Mouse (Mus musculus): ENCODE measurements at regions not wholly inside any gene's neighbourhood (a gene's known extent, or its start where the extent isn't known, plus 50 kb on each side); places are given as distances from the start of the nearest gene placed in this dataset.

DNA sequence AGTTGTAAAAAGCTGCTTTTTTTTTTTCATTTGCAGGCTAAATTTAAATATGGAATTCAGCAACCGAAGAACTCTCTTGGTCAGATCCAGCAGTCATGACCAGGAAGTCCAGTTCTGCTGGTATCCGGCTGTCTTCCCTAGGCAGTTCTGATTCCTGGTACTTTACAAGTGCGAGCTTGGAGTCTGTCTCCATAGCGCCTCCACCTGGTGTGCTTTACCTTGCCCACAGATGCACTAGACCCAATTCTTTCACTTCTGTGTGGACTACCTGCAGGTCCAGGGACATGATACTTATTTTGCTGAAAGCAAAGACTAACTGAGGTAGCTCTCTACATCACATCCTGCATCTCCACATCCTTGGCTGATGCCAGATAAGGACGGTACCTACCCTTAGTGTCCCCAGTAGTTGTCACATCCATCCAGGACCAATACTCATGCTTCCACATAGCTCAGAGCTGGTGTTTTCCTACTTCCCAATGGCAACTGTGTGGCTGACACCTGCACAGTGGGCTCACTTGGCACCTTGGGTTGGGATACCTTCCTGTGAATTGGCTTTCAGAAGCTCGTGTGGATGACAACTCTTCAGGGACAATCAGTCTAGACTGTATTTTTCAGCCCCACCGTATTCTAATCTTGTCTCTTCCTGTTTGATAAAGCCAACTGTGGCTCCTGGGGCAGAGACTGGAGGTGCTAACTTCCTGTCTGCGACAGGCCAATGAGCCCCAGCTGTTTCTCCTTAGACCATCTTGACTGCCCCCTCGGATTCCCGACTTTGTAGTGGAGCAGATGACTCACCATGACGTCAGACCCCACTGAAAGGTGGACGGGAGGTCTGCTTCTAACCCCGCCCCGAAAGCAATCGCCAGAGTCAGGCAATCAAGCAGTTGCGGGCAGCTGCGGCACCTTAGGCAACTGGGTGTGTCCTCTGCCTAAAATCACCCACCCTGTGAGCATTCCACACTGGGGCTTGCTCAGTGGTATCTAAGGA, 69.1 kb upstream of the Foxo1 start:
- WGBS, result 50% methylated on average over 17 of the region's 17 CpGs
- peak overlapping the region; percentile 26 for H3K4me2 ChIP-seq (replicated peaks; ENCODE audit: low read depth, low read length)
- H3K27me3 ChIP-seq (ENCODE audit: control insufficient read depth, insufficient read depth, low read length), result no peaks in the 10 kb centered on the region
- no peaks in the 10 kb centered on the region for H3K36me3 ChIP-seq (ENCODE audit: control insufficient read depth, insufficient read depth, low read length)
- H3K9me3 ChIP-seq (ENCODE audit: control insufficient read depth, low read depth, low read length), result no peaks in the 10 kb centered on the region
- peaks cover 10% of the 10 kb centered on the region for H3K4me1 ChIP-seq (ENCODE audit: control insufficient read depth, insufficient read depth, low read length)
- H3K27ac ChIP-seq (ENCODE audit: low read length), result no peak overlapping the region
- no peak for ATAC-seq (ENCODE audit: insufficient number of reproducible peaks, insufficient read depth, low FRiP score, low read depth)
- H3K4me3 ChIP-seq (ENCODE audit: low read depth, low read length), result no peak overlapping the region
- H3K9ac ChIP-seq (replicated peaks; ENCODE audit: low read depth, low read length), result no peak overlapping the region

DNA sequence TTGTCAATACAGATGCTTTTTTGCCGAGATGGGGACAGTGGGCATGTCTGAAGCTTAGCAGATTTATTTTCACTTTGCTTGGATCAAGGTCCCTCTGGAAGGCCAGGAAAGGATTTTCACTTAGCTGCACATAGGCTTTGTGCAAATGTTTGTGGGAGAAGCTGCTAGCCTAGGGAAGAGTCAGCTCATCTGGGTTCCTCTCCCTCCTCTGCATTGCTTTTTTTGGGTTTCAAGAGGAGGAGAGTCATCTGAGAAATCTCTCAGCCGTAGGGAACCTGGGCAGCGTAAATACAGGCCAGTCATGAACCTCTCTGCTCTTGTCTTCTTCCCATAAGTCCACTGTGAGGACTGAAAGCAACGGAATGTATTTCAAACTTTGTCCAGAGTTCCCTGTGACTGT, 68.0 kb upstream of the Foxo1 start:
- Histone ChIP-seq H3K4me2 (replicated peaks; ENCODE audit: low read depth, low read length) (no peak overlapping the region), H3K9me3 (ENCODE audit: control insufficient read depth, low read depth, low read length) (0 out of 2 replicates have a peak, but pooled peaks cover 2% of the 10 kb centered on the region), H3K27ac (ENCODE audit: low read length) (no peak overlapping the region), H3K27me3 (ENCODE audit: control insufficient read depth, insufficient read depth, low read length) (no peaks in the 10 kb centered on the region), H3K4me3 (ENCODE audit: low read depth, low read length) (no peak overlapping the region), H3K9ac (replicated peaks; ENCODE audit: low read depth, low read length) (no peak overlapping the region), H3K4me1 (ENCODE audit: control insufficient read depth, insufficient read depth, low read length) (peaks cover 10% of the 10 kb centered on the region), H3K36me3 (ENCODE audit: control insufficient read depth, insufficient read depth, low read length) (no peaks in the 10 kb centered on the region)
- 59% methylated on average over 4 of the region's 4 CpGs for WGBS
- ATAC-seq (ENCODE audit: insufficient number of reproducible peaks, insufficient read depth, low FRiP score, low read depth), result no peak

DNA sequence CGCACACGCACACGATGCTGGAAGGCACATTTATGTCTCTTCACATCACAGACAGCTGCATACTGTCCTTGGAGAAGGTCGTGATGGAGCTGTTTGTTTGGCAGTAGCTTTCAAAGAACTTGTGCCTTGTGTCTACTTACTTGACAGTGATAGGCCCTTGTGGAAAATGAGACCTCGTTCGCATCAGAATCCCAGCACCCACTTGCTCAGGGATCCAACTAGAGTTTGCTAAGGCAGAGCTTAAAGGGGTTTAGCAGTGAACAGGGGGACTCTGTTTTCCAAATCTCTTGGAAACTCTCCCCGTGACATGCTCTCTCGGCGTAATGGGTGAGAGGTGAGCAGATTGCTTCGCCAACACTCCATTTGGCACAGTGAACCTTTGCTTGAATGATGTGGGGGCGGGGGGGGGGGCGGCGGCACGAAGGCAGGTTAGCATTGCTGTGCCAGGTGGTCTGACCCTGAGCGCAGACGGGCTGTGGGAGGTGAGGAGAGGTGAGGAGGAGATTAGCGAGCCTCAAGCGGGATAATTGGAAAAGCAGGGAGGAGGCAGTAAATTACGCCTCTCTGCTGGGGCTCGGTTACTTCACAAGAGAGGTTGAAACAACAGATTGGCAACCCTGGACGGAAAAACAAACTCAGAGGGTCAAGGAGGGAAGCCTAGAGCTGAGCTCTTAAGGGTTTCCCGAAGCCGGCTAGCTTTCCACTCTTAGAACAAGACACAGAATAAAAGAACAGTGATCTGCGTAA, 57.4 kb upstream of the Foxo1 start:
- peaks cover 4% of the 10 kb centered on the region; the same call in 1 of the 2 replicates for H3K4me1 ChIP-seq (ENCODE audit: control insufficient read depth, insufficient read depth, low read length)
- no peaks in the 10 kb centered on the region for H3K9me3 ChIP-seq (ENCODE audit: control insufficient read depth, low read depth, low read length)
- H3K9ac ChIP-seq (replicated peaks; ENCODE audit: low read depth, low read length), result no peak overlapping the region
- H3K27ac ChIP-seq (ENCODE audit: low read length), result no peak overlapping the region
- no peak for ATAC-seq (ENCODE audit: insufficient number of reproducible peaks, insufficient read depth, low FRiP score, low read depth)
- H3K27me3 ChIP-seq (ENCODE audit: control insufficient read depth, insufficient read depth, low read length), result no peaks in the 10 kb centered on the region
- H3K4me3 ChIP-seq (ENCODE audit: low read depth, low read length), result no peak overlapping the region
- 12% methylated on average over 24 of the region's 24 CpGs for WGBS
- peak overlapping the region; percentile 32 for H3K4me2 ChIP-seq (replicated peaks; ENCODE audit: low read depth, low read length)
- no peaks in the 10 kb centered on the region for H3K36me3 ChIP-seq (ENCODE audit: control insufficient read depth, insufficient read depth, low read length)

DNA sequence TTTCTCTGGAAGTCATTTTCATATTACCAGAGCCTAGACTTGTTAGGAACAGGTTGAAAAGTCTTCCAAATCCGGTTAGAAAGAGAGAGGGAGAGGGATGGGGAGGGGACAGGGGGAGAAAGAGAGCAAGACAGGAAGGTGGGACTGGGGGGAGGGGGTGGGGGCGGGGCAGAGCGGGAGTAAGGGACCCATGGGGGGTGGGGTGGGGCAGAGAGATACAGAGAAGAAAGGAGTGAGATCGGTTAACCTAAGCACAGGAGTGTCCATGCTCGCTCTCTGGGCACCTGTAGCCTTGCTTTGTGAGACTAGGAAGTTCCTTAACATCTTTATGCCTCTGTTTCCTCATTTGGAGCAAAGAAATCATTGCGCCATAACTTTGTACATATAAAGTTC, 56.8 kb upstream of the Foxo1 start:
- Histone ChIP-seq H3K27me3 (ENCODE audit: control insufficient read depth, insufficient read depth, low read length) (no peaks in the 10 kb centered on the region), H3K27ac (ENCODE audit: low read length) (no peak overlapping the region), H3K36me3 (ENCODE audit: control insufficient read depth, insufficient read depth, low read length) (no peaks in the 10 kb centered on the region), H3K4me2 (replicated peaks; ENCODE audit: low read depth, low read length) (peak overlapping the region; percentile 32), H3K9ac (replicated peaks; ENCODE audit: low read depth, low read length) (no peak overlapping the region), H3K9me3 (ENCODE audit: control insufficient read depth, low read depth, low read length) (no peaks in the 10 kb centered on the region), H3K4me3 (ENCODE audit: low read depth, low read length) (no peak overlapping the region), H3K4me1 (ENCODE audit: control insufficient read depth, insufficient read depth, low read length) (peaks cover 4% of the 10 kb centered on the region; the same call in 1 of the 2 replicates)
- ATAC-seq (ENCODE audit: insufficient number of reproducible peaks, insufficient read depth, low FRiP score, low read depth), result no peak
- WGBS, result 32% methylated on average over 6 of the region's 6 CpGs

DNA sequence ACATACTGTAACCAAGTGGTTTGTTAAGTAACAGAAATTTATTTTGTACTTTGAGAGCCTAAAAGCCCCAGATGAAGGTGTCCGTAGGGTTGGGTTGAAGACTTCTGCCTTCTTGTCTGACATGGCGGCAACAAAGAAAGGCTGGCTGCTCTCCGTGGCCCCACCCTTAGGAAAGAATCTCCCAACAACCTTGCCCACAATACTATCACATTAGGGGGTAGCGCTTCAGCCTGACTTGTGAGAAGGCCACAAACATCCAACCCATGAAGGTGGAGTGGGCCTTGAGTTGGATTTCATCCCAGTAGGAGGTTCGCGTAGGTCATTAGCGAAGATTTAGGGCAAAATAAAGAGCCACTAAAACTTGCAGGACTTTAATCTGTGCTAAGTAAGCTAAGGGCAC, 54.0 kb upstream of the Foxo1 start:
- no peaks in the 10 kb centered on the region for H3K27me3 ChIP-seq (ENCODE audit: control insufficient read depth, insufficient read depth, low read length)
- no peak overlapping the region for H3K4me2 ChIP-seq (replicated peaks; ENCODE audit: low read depth, low read length)
- 91% methylated on average over 7 of the region's 7 CpGs for WGBS
- H3K4me1 ChIP-seq (ENCODE audit: control insufficient read depth, insufficient read depth, low read length), result peaks cover 4% of the 10 kb centered on the region; the same call in 1 of the 2 replicates
- no peak overlapping the region for H3K4me3 ChIP-seq (ENCODE audit: low read depth, low read length)
- no peaks in the 10 kb centered on the region for H3K36me3 ChIP-seq (ENCODE audit: control insufficient read depth, insufficient read depth, low read length)
- H3K9me3 ChIP-seq (ENCODE audit: control insufficient read depth, low read depth, low read length), result no peaks in the 10 kb centered on the region
- ATAC-seq (ENCODE audit: insufficient number of reproducible peaks, insufficient read depth, low FRiP score, low read depth), result no peak
- H3K27ac ChIP-seq (ENCODE audit: low read length), result no peak overlapping the region
- H3K9ac ChIP-seq (replicated peaks; ENCODE audit: low read depth, low read length), result no peak overlapping the region

DNA sequence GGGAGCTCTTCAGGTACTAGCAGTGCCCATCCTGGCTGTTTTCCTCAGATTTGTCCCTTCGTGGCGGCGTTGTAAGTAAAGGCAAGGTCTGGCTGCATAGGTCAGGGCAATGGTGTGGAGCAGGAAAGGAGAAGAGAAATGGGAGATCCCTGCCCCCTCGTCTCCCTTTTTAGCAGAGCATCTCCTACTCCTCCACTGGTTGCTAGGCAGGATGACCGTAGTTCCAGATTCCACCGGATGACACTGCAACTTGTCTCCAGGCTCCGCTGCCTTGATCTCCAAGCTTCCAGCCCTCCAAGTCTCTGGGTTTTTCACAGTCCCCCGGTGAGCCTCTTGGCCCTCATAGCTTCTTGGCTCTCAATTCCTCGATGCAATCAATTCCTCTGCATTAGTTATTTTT, 53.1 kb upstream of the Foxo1 start:
- H3K27ac ChIP-seq (ENCODE audit: low read length), result no peak overlapping the region
- H3K9ac ChIP-seq (replicated peaks; ENCODE audit: low read depth, low read length), result no peak overlapping the region
- H3K4me1 ChIP-seq (ENCODE audit: control insufficient read depth, insufficient read depth, low read length), result peaks cover 4% of the 10 kb centered on the region; the same call in 1 of the 2 replicates
- H3K4me3 ChIP-seq (ENCODE audit: low read depth, low read length), result no peak overlapping the region
- H3K36me3 ChIP-seq (ENCODE audit: control insufficient read depth, insufficient read depth, low read length), result no peaks in the 10 kb centered on the region
- 94% methylated on average over 9 of the region's 9 CpGs for WGBS
- H3K9me3 ChIP-seq (ENCODE audit: control insufficient read depth, low read depth, low read length), result no peaks in the 10 kb centered on the region
- H3K27me3 ChIP-seq (ENCODE audit: control insufficient read depth, insufficient read depth, low read length), result no peaks in the 10 kb centered on the region
- ATAC-seq (ENCODE audit: insufficient number of reproducible peaks, insufficient read depth, low FRiP score, low read depth), result no peak
- H3K4me2 ChIP-seq (replicated peaks; ENCODE audit: low read depth, low read length), result no peak overlapping the region

Data from stomach, embryonic 14.5 days (tissue).